Mouse (Mus musculus) CH12.LX (cell line): Measurements from ENCODE around the gene Tchp. TPM values are rescaled to one million over a fixed set of nuclear protein-coding genes. Genes with fewer than 3 reads are reported as not detected.

Experiments
- DNase-seq: peaks from one replicate; pipeline ENCODE4 v3.0.0-alpha.2; 2013; ENCODE audit errors: extremely low read depth
- H3K27ac ChIP-seq: 2 replicates; pipeline ENCODE4 v1.5.1; 2012; ENCODE audit warnings: low read depth, mild to moderate bottlenecking, control low read depth, moderate library complexity; ENCODE audit not compliant: insufficient read depth
- H3K27me3 ChIP-seq: replicated peaks from 2 replicates; pipeline ENCODE3; 2012; ENCODE audit warnings: inconsistent platforms
- H3K36me3 ChIP-seq, 2 experiments: replicated peaks in 1 of 2; 2 replicates each; pipeline versions ENCODE3 to v1.6.1; 2012; ENCODE audit warnings: inconsistent platforms in 1 of 2, low read length in 1 of 2, mild to moderate bottlenecking in 1 of 2, mixed read lengths in 1 of 2, moderate library complexity in 1 of 2; ENCODE audit not compliant: control insufficient read depth in 1 of 2, insufficient read depth in 1 of 2
- H3K4me1 ChIP-seq, 2 experiments: 2 replicates each; pipeline ENCODE4 v1.6.1; 2012; ENCODE audit warnings: inconsistent platforms in 1 of 2, moderate library complexity in 1 of 2; ENCODE audit not compliant: insufficient read depth in 2 of 2, control insufficient read depth in 1 of 2
- H3K4me2 ChIP-seq: 2 replicates; pipeline ENCODE4 v1.6.1; 2012; ENCODE audit warnings: low read depth, mild to moderate bottlenecking, control low read depth; ENCODE audit not compliant: poor library complexity, insufficient read depth, severe bottlenecking
- H3K4me3 ChIP-seq, 3 experiments: fragments of 150-350 bp in 1 of 3; sonication (generic) in 1 of 3; replicated peaks in 1 of 3; 2 replicates each; pipeline versions ENCODE3 to v1.5.1; 2011 to 2012; ENCODE audit warnings: low read depth in 2 of 3, low read length in 2 of 3, mild to moderate bottlenecking in 2 of 3, moderate library complexity in 2 of 3, control low read depth in 1 of 3, improper control_type of control experiment in 1 of 3, inconsistent platforms in 1 of 3, mixed read lengths in 1 of 3; ENCODE audit not compliant: poor library complexity in 1 of 3
- H3K79me2 ChIP-seq: replicated peaks from 2 replicates; pipeline ENCODE4 v1.6.1; 2012; ENCODE audit warnings: mild to moderate bottlenecking, moderate library complexity; ENCODE audit not compliant: control insufficient read depth, poor library complexity, insufficient read depth, severe bottlenecking; ENCODE audit errors: extremely low read depth
- H3K9ac ChIP-seq: 2 replicates; pipeline ENCODE4 v1.6.1; 2012; ENCODE audit warnings: low read depth, mild to moderate bottlenecking, control low read depth, moderate library complexity; ENCODE audit not compliant: insufficient read depth
- H3K9me3 ChIP-seq: replicated peaks from 2 replicates; pipeline ENCODE3; 2012; ENCODE audit warnings: low read length, inconsistent platforms, mixed read lengths
- BHLHE40 ChIP-seq: IDR thresholded peaks from 2 replicates; pipeline ENCODE4 v1.6.1; 2011; ENCODE audit warnings: mild to moderate bottlenecking, low read depth, low read length, improper control_type of control experiment
- E2F4 ChIP-seq: IDR thresholded peaks from 2 replicates; pipeline ENCODE4 v1.6.1; 2011; ENCODE audit warnings: low read depth, low read length, improper control_type of control experiment; ENCODE audit not compliant: insufficient replicate concordance
- ELF1 ChIP-seq: IDR thresholded peaks from 2 replicates; pipeline ENCODE4 v1.6.1; 2014; ENCODE audit warnings: low read depth, mild to moderate bottlenecking, inconsistent platforms, low read length, improper control_type of control experiment
- EP300 ChIP-seq: IDR thresholded peaks from 2 replicates; pipeline ENCODE4 v1.6.1; 2011; ENCODE audit warnings: low read length, improper control_type of control experiment
- ETS1 ChIP-seq: conservative IDR thresholded peaks from 2 replicates; pipeline ENCODE4 v1.6.1; 2012; ENCODE audit warnings: low read depth, mild to moderate bottlenecking, inconsistent platforms, low read length, improper control_type of control experiment, moderate library complexity
- JUN ChIP-seq: IDR thresholded peaks from 2 replicates; pipeline ENCODE4 v1.6.1; 2011; ENCODE audit warnings: low read depth, mild to moderate bottlenecking, low read length, improper control_type of control experiment, moderate library complexity; ENCODE audit not compliant: insufficient read depth
- MAX ChIP-seq: IDR thresholded peaks from 2 replicates; pipeline ENCODE4 v1.6.1; 2011; ENCODE audit warnings: low read length, improper control_type of control experiment
- MAZ ChIP-seq: IDR thresholded peaks from 2 replicates; pipeline ENCODE4 v1.6.1; 2012; ENCODE audit warnings: low read depth, mild to moderate bottlenecking, inconsistent platforms, low read length, improper control_type of control experiment, moderate library complexity
- MXI1 ChIP-seq: IDR thresholded peaks from 2 replicates; pipeline ENCODE4 v1.6.1; 2011; ENCODE audit warnings: mild to moderate bottlenecking, low read depth, low read length, improper control_type of control experiment
- NELFE ChIP-seq: IDR thresholded peaks from 2 replicates; pipeline ENCODE4 v1.6.1; 2011; ENCODE audit warnings: low read depth, low read length, improper control_type of control experiment
- PAX5 ChIP-seq: IDR thresholded peaks from 2 replicates; pipeline ENCODE4 v1.6.1; 2012; ENCODE audit warnings: low read length, inconsistent platforms, mixed read lengths
- POLR2A ChIP-seq: IDR thresholded peaks from 2 replicates; pipeline ENCODE4 v1.6.1; 2011; ENCODE audit warnings: low read depth, mild to moderate bottlenecking, improper control_type of control experiment, low read length
- RAD21 ChIP-seq: IDR thresholded peaks from 2 replicates; pipeline ENCODE4 v1.6.1; 2011; ENCODE audit warnings: low read depth, mild to moderate bottlenecking, low read length, improper control_type of control experiment, moderate library complexity
- RCOR1 ChIP-seq: conservative IDR thresholded peaks from 2 replicates; pipeline ENCODE4 v1.6.1; 2012; ENCODE audit warnings: low read depth, mild to moderate bottlenecking, inconsistent platforms, low read length, improper control_type of control experiment
- SIN3A ChIP-seq: IDR thresholded peaks from 2 replicates; pipeline ENCODE4 v1.6.1; 2012; ENCODE audit warnings: low read length, improper control_type of control experiment, inconsistent platforms
- SMC3 ChIP-seq: IDR thresholded peaks from 2 replicates; pipeline ENCODE4 v1.6.1; 2011; ENCODE audit warnings: low read depth, low read length, improper control_type of control experiment
- TBP ChIP-seq: conservative IDR thresholded peaks from 2 replicates; pipeline ENCODE4 v1.6.1; 2011; ENCODE audit warnings: low read depth, low read length, improper control_type of control experiment
- UBTF ChIP-seq: IDR thresholded peaks from 2 replicates; pipeline ENCODE4 v1.6.1; 2012; ENCODE audit warnings: low read depth, mild to moderate bottlenecking, inconsistent platforms, low read length, improper control_type of control experiment, moderate library complexity
- USF1 ChIP-seq: IDR thresholded peaks from 2 replicates; pipeline ENCODE4 v1.6.1; 2014; ENCODE audit warnings: low read depth, mild to moderate bottlenecking, inconsistent platforms, low read length, improper control_type of control experiment
- USF2 ChIP-seq: conservative IDR thresholded peaks from 2 replicates; pipeline ENCODE4 v1.6.1; 2011; ENCODE audit warnings: low read depth, low read length, improper control_type of control experiment
- ZKSCAN1 ChIP-seq: IDR thresholded peaks from 2 replicates; pipeline ENCODE4 v1.6.1; 2012; ENCODE audit warnings: low read depth, inconsistent platforms, low read length, improper control_type of control experiment, borderline replicate concordance
- ZMIZ1 ChIP-seq: IDR thresholded peaks from 2 replicates; pipeline ENCODE4 v1.6.1; 2012; ENCODE audit warnings: low read depth, mild to moderate bottlenecking, inconsistent platforms, low read length, improper control_type of control experiment
- dilution Hi-C: fragments of 300-500 bp; cut with MboI; formaldehyde crosslinking; loops from 2 replicates; pipeline ENCODE4 v1.14.3; 2020; ENCODE audit warnings: low sequenced_read_pairs; ENCODE audit not compliant: extremely low pct_unique_long_range_greater_than_20kb, extremely low pct_ligation_motif_present
- in situ Hi-C: fragments of 300-500 bp; cut with MboI; formaldehyde crosslinking; loops from 3 replicates; pipeline ENCODE4 v1.14.3; 2019; ENCODE audit warnings: low sequenced_read_pairs, low pct_ligation_motif_present, low pct_unique_long_range_greater_than_20kb, mixed read lengths
- polyA plus RNA-seq: library from polyadenylated mRNA; unstranded; fragments of >175 nt; gene quantifications from 2 replicates; pipeline ENCODE4 v1.2.1, GENCODE M21; 2012; ENCODE audit warnings: low read depth; ENCODE audit not compliant: insufficient read length
- total RNA-seq, 2 experiments: library from RNA; depleted of rRNA; stranded (reverse); fragments of 300-350 nt in 1 of 2; fragments of >200 nt in 1 of 2; gene quantifications; 2 replicates each; pipeline ENCODE4 v1.2.3; 2012 to 2014

The Tchp gene
- total and polyA plus RNA-seq, 3 experiments, result 4.3 to 11.6 (median 6.7) TPM

DNA sequence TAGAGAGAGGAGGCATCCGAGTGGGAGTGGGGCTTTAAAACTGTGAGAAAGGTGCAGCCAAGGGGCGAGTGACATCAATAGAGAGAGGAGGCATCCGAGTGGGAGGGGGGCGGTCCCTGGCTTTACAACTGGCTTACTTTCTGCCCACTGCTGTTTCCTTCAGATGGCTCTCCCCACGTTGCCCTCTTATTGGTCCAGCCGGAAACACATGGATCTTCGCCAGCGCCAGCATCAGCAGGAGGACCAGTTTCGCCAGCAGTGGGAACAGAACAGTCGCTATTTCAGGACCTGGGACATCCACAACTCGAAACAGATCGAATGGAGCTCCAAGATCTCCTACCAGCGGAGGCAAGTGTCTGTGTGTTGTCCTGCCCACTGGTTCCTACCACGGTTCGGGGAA, 931 bp downstream of the Tchp start:
- no peaks in the 10 kb centered on the region for H3K79me2 ChIP-seq
- H3K9ac ChIP-seq, result peak overlapping the region; percentile 69
- no peak for TF ChIP-seq E2F4
- no peak for TF ChIP-seq ETS1
- TF ChIP-seq USF2, result no peak
- no peak for TF ChIP-seq SMC3
- TF ChIP-seq ZMIZ1, result no peak
- TF ChIP-seq EP300, result no peak
- TF ChIP-seq NELFE, result no peak
- no peaks in the 10 kb centered on the region for H3K9me3 ChIP-seq
- peaks cover 4 to 11% of the 10 kb centered on the region in 2 experiments for H3K4me1 ChIP-seq
- in situ Hi-C loops (loop anchor here (25.0 kb wide), 1 partner anchor 204 kb away; the partner anchor contains the start of gene Oasl1), dilution Hi-C loops (no loop called here)
- peak overlapping the region in 2 of 3 experiments; percentile 88 to 96 for H3K4me3 ChIP-seq
- no peak overlapping the region for H3K27ac ChIP-seq
- H3K27me3 ChIP-seq, result no peaks in the 10 kb centered on the region
- H3K4me2 ChIP-seq, result peak overlapping the region; percentile 86
- peaks cover 34 to 46% of the 10 kb centered on the region in 2 experiments for H3K36me3 ChIP-seq
- no peak for DNase-seq

DNA sequence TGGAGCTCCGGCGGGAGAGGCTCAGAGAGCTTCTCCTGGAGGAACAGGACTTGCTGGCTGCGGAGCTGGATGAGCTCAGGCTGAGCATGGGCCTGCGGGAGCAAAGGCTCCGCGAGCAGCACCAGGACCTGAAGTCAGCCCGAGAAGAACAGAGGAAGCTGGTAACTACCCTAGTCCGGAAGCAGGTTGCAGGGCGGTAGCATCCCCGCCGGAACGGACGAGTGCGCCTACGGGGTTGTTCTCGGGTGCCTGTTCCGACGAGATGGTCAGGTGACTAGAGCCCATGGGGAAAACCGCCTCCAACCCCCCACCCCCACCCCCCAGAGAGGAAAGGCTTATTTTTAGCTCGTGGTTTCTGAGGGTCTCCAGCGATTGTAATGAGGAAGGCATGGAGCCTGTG, 1.8 kb downstream of the Tchp start:
- no peak overlapping the region for H3K4me2 ChIP-seq
- peaks cover 4 to 11% of the 10 kb centered on the region in 2 experiments for H3K4me1 ChIP-seq
- H3K4me3 ChIP-seq, result no peak overlapping the region
- H3K79me2 ChIP-seq, result no peaks in the 10 kb centered on the region
- H3K9ac ChIP-seq, result no peak overlapping the region
- no peak for DNase-seq
- H3K27ac ChIP-seq, result no peak overlapping the region
- no peak for TF ChIP-seq UBTF
- no peak for TF ChIP-seq MAZ
- TF ChIP-seq RAD21, result no peak
- no peak for TF ChIP-seq USF1
- no peak for TF ChIP-seq POLR2A
- TF ChIP-seq MAX, result no peak
- TF ChIP-seq SIN3A, result no peak
- TF ChIP-seq ELF1, result no peak
- TF ChIP-seq USF2, result no peak
- TF ChIP-seq ZKSCAN1, result no peak
- TF ChIP-seq JUN, result no peak
- no peak for TF ChIP-seq TBP
- TF ChIP-seq MXI1, result no peak
- no peak for TF ChIP-seq ETS1
- TF ChIP-seq RCOR1, result no peak
- TF ChIP-seq PAX5, result no peak
- no peak for TF ChIP-seq BHLHE40
- TF ChIP-seq, all 38 proteins: peak for 0
- dilution Hi-C loops, result no loop called here
- H3K27me3 ChIP-seq, result no peaks in the 10 kb centered on the region
- peaks cover 38 to 54% of the 10 kb centered on the region in 2 experiments for H3K36me3 ChIP-seq
- in situ Hi-C loops, result loop anchor here (25.0 kb wide), 1 partner anchor 203 kb away; the partner anchor contains the start of gene Oasl1
- no peaks in the 10 kb centered on the region for H3K9me3 ChIP-seq
